Mouse (Mus musculus): ENCODE results near the gene Snupn.

GRCm38 (mm10) chr9:56970158-56970557 lies 19.5 kb downstream of the Snupn start:
- no peak for TF ChIP-seq MAX (IDR thresholded peaks at IDR 0.05; ENCODE audit: low read depth)
- TF ChIP-seq POLR2A (IDR thresholded peaks at IDR 0.05; ENCODE audit: insufficient read length, low read depth) = no peak
